Mouse (Mus musculus) gastrocnemius, adult 2 months (tissue): Measurements from ENCODE around the gene Stard5. TPM values are rescaled to one million over a fixed set of nuclear protein-coding genes. Genes with fewer than 3 reads are reported as not detected.

Experiments used
- DNase-seq: peaks from one replicate; pipeline ENCODE4 v3.0.0; 2022
- H3K27ac ChIP-seq: fragments of 200-600 bp; 2 replicates; pipeline ENCODE4 v1.8.1; 2022; ENCODE audit warnings: mild to moderate bottlenecking
- H3K4me3 ChIP-seq: fragments of 200-600 bp; 2 replicates; pipeline ENCODE4 v1.8.1; 2022; ENCODE audit warnings: mild to moderate bottlenecking, moderate library complexity
- CTCF ChIP-seq: fragments of 200-600 bp; IDR thresholded peaks from 2 replicates; pipeline ENCODE4 v1.8.1; 2022; ENCODE audit warnings: antibody characterized with exemption, mild to moderate bottlenecking, moderate library complexity
- intact Hi-C: fragments of 180-260 bp; cut with DNase I; formaldehyde crosslinking; loops from one replicate; pipeline ENCODE4 v1.15.1; 2025
- total RNA-seq, 2 experiments: library from RNA; stranded (reverse); gene quantifications; 2 replicates each; pipeline ENCODE4 v1.2.3; 2021

Gene Stard5
- total RNA-seq, 2 experiments from 2014 or later = 3.7 to 4.9 TPM

DNA sequence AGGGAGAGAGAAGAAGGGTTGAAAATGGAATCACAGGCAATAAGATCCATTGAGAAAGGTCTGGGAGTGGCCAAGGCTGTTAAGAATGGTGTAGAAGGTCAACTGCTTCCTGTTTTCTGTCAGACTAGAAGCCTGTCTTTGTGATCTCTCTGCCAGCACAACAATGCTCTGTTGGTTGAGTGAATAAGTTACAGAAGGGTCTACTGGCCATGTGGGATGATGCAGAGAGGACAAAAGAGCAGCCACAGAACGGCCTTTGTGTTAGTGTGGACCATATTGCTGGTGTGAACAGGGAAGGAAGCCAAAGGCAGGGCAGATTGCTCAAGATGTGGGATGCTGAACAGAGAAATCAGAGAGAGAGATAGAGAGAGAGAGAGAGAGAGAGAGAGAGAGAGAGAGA is 27.0 kb downstream of the Stard5 start:
- intact Hi-C loops = no loop called here
- peak overlapping the region; percentile 68 for H3K27ac ChIP-seq
- TF ChIP-seq CTCF = no peak
- no peak for DNase-seq
- H3K4me3 ChIP-seq = no peak overlapping the region

DNA sequence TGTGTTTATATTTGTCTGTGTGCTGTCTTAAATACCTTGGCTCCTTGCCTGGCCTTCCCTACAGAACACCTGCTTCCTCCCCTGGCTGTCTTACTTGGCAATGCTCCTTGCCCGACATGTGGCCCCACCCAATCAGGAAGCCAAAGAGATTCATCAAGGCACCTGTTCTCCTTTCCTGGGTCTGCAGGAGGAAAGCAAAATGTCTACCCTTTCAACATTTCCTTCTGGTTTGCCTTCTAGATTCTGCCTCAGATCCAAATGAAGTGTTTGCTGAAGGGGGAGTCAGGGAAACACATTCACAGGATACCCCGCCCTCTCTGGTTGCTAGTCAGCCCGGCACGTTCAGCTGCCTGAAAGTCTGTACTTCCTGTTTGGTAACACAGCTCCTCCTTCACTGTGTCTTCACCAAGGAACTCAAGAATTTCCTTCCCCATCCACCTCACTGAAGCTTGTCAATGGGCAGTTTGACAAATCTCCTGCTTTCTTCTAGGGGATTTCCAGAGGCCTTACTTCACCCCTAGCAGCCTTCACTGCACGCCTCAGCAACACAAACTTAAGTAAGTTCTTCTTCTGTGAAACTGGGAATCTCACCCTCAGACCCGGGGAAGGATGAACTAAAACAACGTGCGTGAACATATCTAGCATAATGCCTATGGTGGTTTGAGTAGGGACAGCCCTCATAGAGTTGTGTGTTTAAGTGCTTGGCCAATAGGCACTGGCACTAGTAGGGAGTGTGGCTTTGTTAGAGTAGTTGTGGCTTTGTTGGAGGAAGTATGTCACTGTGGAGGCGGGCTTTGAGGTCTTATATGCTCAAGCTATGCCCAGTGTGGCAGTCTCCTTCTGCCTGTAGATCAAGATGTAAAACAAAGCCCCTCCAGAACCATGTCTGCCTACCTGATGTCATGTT is 27.7 kb downstream of the Stard5 start:
- Histone ChIP-seq H3K4me3 (0 out of 2 replicates have a peak overlapping the region, but pooled peaks have one; percentile 2), H3K27ac (peak overlapping the region; percentile 68)
- TF ChIP-seq CTCF = no peak
- intact Hi-C loops = loop anchor here (10.0 kb wide), 1 partner anchor 225 kb away; the partner anchor contains the start of genes Mesd and Tlnrd1
- no peak for DNase-seq

DNA sequence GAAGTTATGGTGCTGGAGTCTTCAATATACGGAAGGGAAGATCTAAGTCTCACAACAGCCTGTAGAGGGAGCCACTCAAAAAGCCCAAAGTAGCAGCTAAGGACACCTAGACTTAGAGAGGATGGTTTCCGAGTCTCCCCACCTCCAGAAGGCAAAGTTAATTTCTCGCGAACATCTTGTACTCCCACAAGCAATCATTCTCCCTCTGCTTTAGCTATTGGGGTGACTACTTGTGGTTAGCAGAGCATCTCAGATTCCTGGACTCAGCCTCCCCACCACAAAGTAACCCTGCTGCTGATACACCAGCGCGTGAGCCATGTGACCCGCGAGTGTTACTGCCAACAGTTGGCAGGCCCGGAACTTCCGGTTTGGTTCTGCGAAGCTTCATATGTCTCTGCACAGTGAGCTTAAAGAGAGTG is 28.5 kb downstream of the Stard5 start:
- intact Hi-C loops = loop anchor here (10.0 kb wide), 1 partner anchor 225 kb away; the partner anchor contains the start of genes Mesd and Tlnrd1

DNA sequence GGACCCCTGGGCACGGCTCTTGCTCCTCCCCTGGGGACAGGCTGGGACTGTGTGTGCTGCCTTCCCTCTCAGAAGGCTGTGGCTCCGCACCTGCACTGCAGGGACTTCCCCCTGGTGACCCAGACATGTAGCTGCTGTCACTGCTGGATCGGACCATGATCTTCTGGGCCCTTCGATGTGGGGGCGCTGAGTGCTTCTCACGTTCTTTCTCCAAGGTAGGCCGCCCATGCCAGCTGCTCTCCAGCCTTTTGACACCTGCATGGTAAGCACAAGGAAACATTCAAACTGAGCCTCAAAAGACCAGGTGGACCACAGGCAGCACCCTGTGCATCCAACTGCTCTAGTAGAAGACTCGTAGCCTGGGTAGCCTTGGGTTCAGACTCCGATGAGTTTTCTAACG is 29.3 kb downstream of the Stard5 start:
- intact Hi-C loops = loop anchor here (10.0 kb wide), 1 partner anchor 224 kb away; the partner anchor contains the start of genes Mesd and Tlnrd1
- H3K4me3 ChIP-seq = no peak overlapping the region
- no peak for TF ChIP-seq CTCF
- no peak overlapping the region for H3K27ac ChIP-seq
- DNase-seq = no peak

More for the DNA sequence above, 28.5 kb downstream of the Stard5 start:
- DNase-seq = no peak
- H3K4me3 ChIP-seq = no peak overlapping the region
- TF ChIP-seq CTCF = peak; percentile 9; the same call in 1 of the 2 replicates
- peak overlapping the region; percentile 68; the same call in 1 of the 2 replicates for H3K27ac ChIP-seq

DNA sequence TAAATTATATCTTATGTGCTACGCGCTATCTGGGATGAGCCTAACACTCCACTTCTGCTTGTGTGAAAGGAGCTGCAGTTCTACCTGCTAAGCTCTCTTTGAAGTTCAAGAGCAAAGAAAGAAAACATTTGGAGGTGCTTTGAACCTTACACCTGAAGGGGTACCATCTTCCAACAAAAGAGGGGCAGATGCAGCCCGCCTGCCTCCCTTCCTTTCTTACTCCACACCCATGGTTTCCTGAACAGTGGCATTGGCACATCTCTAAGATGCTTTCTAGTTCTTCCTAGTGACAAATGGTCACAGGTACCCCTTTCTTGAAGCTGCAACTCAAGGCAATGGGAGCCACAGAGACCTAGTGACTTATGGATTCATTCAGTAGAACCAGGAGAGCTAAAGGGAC is 30.0 kb downstream of the Stard5 start:
- Histone ChIP-seq H3K27ac (no peak overlapping the region), H3K4me3 (no peak overlapping the region)
- intact Hi-C loops = loop anchor here (10.0 kb wide), 1 partner anchor 223 kb away; the partner anchor contains the start of genes Mesd and Tlnrd1
- DNase-seq = no peak
- TF ChIP-seq CTCF = no peak

DNA sequence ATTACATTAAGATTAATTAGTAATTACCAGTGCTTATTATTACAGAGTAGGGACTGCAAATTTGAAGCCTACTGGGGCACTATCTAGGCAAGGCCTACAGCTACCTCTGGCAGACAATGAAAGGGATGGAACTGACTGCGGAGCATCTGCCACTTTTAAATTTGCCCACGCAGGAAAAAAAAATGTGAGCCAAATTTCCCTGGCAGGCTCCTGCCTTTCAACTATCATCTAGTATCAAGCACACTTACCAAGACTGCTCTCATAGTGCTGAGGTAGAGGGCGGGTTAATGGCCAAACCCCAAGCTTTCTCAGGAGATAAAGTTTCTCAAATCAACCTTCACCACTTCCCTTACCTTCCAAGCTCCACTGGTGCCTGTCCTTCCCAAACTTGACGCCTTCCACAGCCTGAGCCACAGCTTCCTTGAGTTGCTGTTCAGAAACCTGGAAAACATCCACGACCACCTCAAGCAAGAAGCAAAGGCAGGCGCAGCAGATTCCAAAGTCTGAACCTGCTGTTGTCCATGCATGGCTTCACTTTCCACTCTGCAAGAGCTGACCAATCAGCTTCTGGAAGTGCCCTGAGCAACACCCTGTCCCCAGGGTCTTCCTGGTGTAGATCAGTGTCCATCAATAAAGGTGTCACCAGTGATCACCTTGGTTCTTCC is 31.1 kb downstream of the Stard5 start:
- Histone ChIP-seq H3K4me3 (no peak overlapping the region), H3K27ac (no peak overlapping the region)
- TF ChIP-seq CTCF = no peak
- intact Hi-C loops = loop anchor here (10.0 kb wide), 1 partner anchor 222 kb away; the partner anchor contains the start of genes Mesd and Tlnrd1
- DNase-seq = no peak

DNA sequence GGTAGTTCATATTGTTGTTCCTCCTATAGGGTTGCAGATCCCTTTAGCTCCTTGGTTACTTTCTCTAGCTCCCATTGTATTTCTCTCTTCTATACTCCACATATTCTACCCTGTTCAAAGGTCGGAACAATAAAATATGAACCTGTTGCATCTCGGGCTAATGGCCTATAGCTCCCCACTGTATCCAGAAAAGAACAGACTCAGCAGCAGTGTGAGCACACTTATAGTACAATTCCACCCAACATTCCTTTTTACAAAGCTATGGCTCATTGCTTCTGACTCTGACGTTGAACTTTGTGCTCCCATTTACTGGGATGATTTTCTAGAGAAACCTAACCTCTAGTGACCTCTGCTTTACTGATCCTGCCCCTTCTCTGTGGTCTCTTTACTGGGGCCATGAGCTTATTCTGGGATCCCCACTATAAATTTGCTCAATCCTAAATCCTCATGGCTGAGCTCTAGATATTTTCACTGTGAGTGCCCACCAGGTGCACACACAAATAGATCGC is 34.4 kb downstream of the Stard5 start:
- DNase-seq = no peak
- Histone ChIP-seq H3K4me3 (no peak overlapping the region), H3K27ac (no peak overlapping the region)
- intact Hi-C loops = loop anchor here (5.0 to 10.0 kb wide), 2 partner anchors 111 to 219 kb away; partner anchors contain the start of genes Mesd and Tlnrd1
- no peak for TF ChIP-seq CTCF

DNA sequence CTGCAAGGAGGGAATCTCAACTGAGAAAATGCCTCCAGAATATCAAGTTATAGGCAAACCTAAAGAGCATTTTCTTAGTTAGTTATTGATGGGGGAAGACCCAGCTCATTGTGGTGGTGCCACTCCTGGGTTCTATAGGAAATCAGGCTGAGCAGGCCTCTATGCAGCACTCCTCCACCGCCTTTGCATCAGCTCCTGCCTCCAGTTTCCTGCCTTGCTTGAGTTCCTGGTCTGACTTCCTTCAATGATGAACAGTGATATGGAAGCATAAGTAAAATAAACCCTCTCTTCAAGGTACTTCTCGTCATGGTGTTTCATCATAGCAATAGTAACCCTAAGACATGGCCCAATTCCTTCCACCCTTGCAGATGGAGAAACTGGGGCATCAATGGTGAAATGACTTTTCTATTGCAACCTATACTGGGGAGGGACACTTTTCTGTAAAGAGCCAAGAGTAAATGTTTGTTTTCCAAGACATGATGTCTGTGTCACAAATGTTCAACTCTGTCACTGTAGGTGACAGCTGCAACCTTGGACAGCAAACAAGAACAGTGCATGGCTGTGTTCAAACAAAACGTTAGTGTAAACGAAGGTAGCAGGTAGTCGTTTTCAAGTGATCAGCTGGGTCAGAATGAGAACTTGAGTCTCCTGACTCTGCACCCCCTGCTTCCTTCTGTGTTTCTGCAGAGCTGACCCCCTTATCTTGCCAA is 36.3 kb downstream of the Stard5 start:
- no peak for TF ChIP-seq CTCF
- Histone ChIP-seq H3K27ac (no peak overlapping the region), H3K4me3 (no peak overlapping the region)
- DNase-seq = no peak
- intact Hi-C loops = loop anchor here (1.0 to 10.0 kb wide), 3 partner anchors 109 to 217 kb away; partner anchors contain the start of genes Mesd and Tlnrd1

DNA sequence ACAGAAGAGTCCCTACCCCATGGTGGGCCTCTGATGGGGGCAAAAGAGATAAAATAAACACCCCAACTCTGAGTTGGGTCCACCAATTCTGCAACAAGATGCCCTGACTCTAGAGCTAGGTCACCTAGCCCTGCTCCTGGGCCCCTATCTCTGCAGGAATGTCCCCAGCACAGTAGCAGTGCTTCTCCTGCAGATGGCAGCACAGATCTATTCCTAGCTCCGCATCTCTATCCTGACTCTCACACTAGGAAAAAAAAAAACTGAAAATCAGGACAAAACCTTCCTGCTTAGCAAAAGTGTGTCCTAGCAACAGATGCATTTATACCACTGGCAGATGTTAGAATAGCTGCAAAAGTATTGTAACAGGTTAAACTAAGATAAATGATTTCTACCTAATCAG is 37.0 kb downstream of the Stard5 start:
- DNase-seq = peak; percentile 60
- TF ChIP-seq CTCF = peak; percentile 81
- intact Hi-C loops = loop anchor here (1.0 to 10.0 kb wide), 3 partner anchors 109 to 216 kb away; partner anchors contain the start of genes Mesd and Tlnrd1
- no peak overlapping the region for H3K27ac ChIP-seq
- no peak overlapping the region for H3K4me3 ChIP-seq

DNA sequence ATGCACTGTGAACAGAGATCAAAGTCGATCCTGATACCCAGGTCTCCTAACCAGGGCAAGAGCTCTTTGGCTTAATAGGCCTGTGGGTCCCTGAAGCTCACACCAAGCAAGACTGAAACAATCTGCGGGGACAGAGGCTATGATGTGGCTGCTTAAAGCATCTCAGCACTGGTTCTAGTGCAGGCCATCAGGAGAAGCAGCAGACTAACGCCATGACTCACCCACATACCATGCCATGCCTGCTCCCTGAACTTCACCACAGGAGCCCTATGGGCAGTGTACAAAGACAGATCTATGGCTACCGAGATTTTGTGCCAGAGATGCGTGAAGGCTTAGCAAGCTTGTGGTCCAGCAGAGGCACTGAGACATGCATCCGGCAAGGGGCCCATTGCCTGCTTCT is 39.8 kb downstream of the Stard5 start:
- intact Hi-C loops = no loop called here
- TF ChIP-seq CTCF = no peak
- no peak for DNase-seq
- Histone ChIP-seq H3K27ac (no peak overlapping the region), H3K4me3 (no peak overlapping the region)

DNA sequence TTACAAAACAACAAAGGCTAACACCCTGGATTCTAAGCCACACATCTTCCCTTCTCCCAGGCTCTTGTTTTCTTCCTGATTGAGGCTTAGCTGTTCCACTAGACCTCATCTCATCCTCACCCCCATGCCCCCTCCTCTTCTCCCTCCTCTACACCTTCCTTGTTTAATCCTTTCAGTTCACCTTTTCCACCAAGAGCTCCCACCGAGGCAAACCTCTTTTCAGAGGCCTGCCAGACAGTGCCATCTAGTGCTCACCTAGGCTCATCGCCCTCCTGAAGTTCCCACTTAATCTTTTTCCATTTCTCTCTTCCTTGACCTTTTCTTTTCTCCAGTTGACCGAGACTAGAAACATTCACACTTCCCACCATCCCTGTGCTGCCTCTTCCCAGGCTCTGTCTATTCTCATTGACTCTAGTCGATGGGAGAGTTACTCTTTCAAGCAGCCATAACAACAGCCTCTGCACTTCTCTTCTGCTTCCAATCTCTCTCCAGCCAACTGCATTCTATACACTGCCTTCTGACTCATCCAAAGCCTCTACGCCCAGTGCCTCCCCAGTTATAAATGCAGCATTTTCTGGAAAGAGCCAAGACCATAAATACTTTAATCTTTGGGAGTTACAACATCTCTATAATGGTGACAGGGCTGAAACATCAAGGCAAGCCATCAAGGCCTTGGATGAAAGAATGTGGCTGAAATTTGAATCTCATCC is 43.9 kb downstream of the Stard5 start:
- intact Hi-C loops = loop anchor here (2.0 to 5.0 kb wide), 2 partner anchors 107 to 958 kb away; no protein-coding TSS in a partner anchor
- no peak for DNase-seq
- no peak overlapping the region for H3K27ac ChIP-seq
- no peak overlapping the region for H3K4me3 ChIP-seq
- peak; percentile 73 for TF ChIP-seq CTCF
